Mouse (Mus musculus) hindlimb bud, embryonic 11.5 days (tissue): ENCODE measurements around the gene Pou6f2.

Experiments
- DNase-seq: peaks from one replicate; pipeline ENCODE4 v3.0.0-alpha.2; 2012; ENCODE audit warnings: low read depth, low spot score; ENCODE audit errors: extremely low spot score

Gene Pou6f2

DNA sequence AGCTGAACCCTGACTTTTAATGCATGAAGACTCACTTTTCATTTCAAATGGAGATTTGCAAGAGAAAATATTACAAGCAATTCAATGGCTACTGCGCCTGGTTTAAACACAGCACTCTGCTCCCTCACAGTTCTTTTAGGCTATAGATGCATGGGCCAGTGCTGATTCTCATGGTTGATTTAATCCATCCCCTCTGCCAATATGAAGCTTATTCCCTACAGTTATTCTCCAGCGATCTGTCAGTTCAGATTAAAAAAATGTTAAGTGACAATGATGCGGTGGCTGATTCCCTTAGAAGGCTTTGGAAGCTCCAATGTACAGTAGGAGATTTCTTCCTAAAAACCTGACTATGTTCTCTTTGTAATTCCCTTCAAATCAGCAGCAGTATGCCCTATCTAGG, 144.4 kb downstream of the Pou6f2 start:
- no peak for DNase-seq

DNA sequence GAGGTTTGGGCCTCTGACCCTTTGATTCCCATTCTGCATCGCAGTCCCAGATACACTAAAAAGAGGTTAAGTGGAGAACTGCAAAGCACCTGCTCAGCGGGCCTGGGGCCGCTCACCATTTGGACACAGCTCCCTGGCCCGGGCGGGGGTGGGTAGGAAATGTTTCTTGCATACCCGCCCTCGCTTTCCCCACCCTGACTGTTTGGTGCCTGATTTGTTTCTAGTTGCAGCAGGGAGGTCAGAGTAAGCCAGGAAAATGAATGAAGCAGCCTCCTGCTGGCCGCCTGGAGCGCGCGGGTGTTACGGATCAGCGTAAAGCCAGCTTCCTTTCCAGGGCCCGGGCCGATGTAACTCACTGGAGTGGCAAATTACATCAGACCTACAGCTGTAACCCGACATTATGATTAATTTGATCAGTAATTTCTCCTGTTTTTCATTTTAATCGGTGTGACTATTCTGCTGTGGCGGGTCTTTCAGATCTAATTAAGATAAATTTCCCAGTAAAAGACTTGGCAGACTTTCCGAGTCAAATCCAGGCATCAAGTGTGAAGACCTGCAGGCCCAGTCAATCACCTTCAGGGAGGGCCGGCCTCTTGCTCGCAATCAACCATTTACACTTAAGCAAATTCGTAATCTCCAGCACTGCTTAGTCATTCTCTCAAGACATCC, 178.8 kb downstream of the Pou6f2 start:
- no peak for DNase-seq

DNA sequence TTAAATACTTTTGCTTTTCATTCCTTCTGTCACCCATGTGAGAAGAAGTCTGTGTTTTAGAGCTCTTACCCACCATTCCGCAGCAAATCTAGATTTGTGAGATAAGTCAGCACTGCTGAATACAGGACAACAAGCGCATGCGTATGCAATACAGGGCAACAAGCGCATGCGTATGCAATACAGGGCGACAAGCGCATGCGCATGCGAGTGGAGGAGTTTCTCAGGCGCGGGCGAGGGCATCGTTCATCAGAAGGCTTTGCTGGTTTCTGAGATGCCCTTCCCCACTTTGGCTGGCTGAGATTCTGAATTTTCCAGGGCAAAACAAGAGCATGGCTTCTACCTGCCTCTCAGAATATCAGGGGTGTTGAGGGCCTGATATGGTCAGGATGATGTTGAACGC, 186.2 kb downstream of the Pou6f2 start:
- no peak for DNase-seq

DNA sequence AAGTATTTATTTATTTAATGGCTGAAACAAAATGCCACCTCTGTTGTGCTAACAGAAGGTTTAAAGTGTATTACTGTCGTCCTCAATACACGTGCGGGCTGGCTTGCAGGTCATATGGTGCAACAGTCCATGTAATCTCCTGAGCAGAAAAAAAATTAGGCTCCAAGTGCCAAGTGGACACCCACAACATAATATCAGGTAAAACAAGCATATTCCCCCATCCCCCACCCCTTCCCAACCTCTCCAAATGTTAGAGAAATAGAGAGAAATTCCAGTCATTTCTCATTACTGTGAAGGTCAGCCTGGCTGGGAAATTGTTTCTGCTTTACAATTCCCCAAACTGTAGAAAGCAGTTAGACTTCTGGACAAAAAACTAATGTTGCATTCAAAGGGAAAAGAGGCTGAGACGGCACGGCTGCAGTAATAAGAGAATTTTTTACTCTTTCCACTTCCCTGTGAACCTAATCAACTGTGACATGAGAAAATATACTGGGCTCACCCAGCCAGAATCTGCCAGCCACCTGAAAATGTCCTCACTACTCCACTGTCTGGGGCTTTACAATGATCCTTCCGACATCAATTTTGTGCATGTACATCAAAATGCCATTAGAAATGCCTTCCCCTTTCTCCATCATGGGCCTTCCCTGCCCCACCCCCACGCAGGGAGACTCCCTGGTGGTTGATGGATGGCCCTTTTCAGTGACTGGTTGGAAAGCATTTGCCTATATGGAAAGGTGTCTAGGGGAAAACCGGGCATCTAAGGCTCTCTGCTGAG, 192.8 kb downstream of the Pou6f2 start:
- DNase-seq = no peak

DNA sequence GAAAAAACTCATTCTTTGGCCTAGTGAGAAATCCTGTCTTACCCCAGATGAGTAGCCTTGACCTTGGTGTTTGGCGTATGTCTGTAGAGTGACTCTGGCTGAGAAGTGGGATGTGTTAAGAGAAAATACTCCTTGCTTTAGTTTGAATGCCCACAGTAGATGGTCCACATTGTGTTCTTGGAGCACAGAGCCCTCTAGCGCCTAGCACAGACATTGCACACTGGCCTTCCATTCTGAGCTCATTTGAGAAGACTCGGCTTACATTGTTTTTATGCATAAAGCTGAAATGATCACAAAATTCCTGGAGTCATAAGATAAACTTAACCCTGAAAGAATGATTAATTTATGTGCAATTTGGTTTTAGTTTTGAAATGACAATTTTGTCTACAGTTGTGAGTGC, 223.5 kb downstream of the Pou6f2 start:
- DNase-seq = peak; percentile 22

DNA sequence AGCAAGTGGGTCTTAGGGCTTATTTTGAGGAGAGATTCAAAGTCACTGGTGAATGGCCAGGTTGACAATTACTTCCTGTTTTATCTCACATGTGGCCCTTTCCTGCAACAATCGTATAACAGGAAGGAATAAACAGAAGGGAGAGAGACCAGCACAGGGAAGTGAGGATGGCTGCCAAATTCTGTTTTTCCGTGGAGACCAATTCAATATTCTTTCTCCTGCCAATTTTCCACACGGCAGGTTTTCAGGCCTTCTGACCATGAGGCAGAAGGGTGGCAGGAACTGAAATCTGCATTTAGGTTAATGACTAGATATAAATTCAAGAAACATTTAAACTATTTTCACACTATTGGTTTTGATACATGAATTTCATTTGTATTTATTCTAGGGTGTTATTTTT, 224.5 kb downstream of the Pou6f2 start:
- no peak for DNase-seq

DNA sequence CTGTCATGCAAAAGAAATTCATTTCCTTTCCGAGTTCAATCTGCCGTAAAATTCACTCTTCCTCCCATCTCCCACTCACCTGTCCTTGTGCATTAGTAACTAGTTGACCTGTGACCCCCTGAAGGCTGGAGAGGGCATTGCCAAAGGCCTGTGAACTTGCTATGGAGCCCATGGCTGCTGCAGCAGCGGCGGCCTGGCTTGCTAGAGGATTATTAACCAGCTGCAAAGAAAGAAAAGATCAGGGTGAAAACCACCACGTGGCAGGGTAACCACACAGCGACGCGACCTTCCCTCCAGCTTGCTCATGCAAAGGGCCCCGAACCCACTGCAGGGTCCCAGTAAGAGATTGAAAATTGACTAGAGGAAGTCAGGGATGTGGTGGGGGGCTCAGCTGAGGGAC, 225.2 kb downstream of the Pou6f2 start:
- no peak for DNase-seq

DNA sequence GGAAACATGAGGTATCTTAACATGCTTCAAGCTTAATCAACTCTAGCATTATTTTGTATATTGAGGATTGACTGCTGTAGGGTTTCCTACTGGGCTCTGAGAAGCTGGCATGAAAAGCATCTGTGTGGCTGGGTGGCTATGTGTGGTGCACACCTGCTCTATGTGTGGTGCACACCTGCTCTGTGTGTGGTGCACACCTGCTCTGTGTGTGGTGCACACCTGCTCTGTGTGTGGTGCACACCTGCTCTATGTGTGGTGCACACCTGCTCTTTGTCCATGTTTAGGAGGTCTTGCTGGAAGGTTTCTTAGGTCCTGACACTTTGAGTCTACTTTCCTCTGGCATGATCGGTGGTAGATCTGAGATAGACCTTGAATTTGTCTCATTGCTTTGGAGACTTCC, 233.3 kb downstream of the Pou6f2 start:
- no peak for DNase-seq

DNA sequence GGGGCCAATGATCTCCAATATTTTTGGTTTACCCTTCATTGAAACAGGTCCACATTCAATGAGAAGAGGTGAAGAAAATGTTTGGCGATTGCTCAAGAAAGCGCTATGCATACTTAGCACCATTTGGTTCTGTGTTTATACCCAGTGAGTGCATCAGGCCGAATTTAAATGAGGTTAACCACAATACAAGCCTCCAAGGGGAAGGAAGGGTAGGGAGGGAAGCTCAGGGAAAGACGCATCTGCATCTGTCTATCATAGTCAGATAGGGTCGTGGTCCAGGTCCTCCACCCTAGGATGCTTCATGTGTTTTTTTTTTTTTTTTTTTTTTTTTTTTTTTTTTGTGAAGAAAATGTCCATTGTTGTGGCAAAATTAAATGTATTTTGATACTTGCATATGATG, 236.9 kb downstream of the Pou6f2 start:
- no peak for DNase-seq

DNA sequence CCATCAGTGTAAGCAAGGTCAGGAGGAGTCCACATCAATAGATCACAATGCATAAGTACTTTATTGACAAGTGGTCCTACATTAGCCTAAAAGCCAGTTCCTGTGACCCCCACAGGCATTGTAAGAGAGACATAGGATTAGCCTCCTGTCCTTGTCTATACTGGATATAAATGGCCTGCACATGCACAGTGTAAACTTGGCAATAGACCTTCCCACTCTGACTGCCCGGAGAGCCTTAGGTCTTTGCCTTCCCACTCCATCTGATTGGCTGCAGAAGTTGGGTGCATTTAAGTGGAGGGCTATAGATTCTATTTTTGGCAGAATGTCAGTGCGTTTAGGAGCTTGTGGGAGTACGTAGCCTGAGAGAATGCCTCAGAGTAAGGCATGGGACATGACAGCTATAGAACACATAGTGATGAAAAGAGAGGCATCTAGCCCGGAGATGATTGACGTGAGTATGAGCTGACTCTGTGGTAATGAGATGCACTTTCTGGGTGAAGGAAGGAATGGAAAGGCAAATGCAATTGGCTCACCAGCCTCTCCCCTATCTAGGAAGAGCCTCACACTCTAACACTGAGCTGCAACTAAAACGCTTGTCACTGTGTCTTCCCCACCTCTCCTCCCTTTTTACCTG, 243.4 kb downstream of the Pou6f2 start:
- no peak for DNase-seq

DNA sequence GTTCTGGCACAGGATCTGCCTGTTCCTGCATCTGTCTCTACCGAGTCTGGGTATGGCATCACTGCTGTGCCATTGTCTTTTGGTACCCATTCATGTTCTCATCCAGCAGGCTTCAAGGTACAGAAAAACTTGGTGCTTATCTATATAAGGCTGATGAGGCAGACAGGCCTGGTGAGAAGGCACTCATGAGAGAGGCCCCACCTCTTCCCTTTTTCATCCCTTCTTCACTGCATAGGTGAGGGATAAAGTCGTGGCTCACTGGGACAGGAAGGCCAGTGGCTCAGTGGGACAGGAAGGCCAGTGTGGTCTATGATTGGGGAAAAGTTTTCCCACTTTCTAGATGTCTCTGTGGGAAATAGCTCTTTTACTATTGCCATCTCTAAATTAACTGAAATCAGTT, 263.8 kb downstream of the Pou6f2 start:
- DNase-seq = no peak

DNA sequence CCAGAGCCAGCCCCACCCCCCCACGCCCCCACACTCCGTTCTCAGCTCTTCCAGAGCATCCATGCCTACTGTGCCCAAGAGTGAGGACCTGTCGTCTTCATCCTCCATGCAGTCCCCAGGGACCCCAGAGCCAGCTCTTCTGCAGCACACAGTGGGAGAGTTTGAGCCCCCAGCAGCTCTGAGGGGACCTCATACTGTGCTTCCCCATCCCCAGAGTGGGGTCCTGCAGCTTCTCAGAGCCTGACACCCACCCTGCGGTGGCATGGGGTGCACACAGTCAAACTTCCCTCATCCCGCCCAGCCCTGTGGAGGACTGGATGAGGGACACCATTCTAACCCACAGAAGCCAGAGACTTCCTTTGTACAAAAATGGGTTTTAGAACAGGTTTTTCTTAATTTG, 264.3 kb downstream of the Pou6f2 start:
- DNase-seq = no peak

DNA sequence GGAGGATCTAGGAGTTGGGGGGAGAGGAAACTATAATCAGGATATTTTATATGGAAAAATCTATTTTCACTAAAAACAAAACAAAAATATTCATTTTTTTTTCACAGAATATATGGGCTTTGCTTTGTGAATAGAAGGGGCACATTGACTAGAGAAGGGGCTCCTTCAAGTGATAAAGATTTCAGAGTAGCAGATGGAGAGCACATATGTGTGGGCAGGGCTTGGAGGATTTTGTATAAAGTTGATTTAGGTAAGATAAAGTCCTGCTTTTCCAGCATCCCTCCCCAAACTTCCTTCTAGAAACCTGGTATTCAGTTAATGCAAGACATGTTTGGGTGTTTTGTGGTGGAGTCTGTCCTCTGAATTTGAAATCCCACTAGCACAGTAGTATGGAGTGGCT, 266.2 kb downstream of the Pou6f2 start:
- DNase-seq = no peak

DNA sequence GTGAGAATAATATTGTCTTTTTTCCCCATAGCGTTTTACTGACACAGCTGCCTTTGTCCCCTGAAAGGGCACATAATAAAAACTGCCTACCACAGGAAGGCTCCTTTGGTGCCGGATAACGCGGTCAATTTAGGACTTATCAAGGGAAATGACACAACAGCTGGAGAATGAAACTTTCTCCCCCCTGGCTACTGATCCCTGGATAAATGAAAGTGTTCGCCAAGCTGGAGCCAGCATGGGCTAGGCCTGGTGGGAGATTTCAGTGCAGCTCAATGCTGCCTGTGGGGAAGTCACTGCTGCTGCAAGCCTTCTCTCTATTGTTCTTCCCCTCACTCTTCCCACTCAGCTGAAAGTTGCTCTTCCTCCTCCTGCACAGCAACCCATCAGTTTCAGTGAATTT, 267.8 kb downstream of the Pou6f2 start:
- DNase-seq = no peak

DNA sequence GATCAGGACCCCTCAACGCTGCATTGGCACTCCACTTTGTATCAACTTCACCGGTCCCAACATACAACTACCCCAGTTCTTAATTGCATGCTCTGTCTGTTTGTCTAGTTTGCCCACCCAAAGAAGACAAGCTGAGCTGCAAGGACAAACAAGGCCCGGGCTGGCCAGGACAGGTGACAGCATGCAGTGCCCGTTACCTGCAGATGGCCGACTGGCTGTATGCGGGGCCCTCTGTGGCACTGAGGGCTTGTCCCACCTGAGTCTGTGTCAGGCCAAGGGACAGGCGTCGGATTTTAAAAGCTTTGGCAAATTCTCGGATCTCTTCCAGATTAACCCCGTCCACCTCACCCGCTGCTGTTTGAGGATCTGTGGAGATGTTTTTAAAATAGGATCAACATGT, 268.7 kb downstream of the Pou6f2 start:
- no peak for DNase-seq

DNA sequence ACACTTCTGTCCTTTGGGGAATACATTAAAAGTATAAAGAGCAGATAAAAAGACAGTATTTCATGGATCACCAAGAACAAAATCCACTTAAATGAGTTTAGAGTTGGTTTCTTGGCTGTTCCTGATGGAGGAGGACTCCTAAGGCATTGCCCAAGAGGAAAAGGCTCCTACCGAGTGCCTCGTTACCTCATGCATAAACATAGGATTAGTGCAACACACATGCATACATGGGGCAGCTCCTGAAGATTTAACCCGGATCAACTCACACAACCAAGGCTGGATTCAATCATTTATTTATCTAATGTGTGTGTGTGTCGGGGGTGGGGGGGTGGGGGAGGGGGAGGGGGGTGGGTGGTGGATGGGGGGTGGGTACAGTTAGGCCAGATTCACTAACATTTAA, 269.4 kb downstream of the Pou6f2 start:
- no peak for DNase-seq

DNA sequence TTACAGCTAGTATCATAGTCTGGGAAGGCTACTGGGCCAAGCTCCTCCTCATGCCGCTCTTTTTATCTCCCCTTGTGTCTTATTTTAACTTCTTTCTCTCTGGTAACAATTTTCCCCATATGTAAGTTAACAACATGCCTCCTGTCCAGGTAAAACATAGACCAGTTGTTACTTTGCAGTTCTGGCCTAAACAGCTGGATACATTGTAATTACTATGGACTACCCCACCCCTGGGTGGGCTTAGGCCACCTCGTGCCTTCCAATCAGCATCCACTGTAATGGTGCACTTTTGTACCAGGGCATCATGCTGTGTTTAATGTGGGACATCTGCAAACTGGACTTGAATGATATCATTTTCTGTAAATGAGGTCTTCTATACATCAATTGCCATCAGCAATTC, 271.4 kb downstream of the Pou6f2 start:
- no peak for DNase-seq

DNA sequence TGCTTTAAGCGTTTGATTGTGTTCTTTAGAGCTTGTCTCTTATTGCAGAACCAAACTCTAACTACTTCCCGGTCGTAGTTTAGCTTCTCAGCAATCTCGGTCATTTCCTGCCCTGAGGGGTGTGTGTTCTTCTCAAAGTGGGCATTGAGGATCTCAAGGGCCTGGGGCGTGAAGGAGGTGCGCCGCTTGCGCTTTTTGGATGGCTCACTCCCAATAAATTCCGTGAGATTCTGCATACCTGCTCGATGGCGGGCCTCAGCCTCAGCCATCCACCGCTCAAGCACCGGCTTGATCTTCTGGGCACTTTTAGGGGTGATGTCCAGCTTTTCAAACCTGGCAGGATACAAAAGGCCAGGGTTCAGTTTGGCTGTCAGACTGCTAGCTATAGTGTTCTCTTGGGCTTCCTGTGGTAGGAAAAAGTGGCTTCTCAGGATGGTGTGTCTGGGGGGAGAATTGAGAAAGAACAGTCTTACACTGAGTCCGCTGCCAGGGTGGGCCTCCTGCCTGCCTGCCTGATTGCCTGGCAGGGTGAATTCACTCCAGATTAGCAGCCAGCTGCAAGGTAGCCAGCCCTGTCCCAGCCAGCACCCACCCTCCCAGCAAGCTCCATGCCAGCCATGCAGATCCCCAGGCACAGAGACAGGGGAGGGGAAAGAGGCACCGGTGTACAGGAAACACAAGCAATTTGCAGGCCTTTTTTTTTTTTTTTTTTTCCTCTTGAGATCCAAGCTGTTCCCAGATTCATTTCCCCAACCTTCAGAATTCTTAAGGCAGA, 272.1 kb downstream of the Pou6f2 start:
- no peak for DNase-seq

DNA sequence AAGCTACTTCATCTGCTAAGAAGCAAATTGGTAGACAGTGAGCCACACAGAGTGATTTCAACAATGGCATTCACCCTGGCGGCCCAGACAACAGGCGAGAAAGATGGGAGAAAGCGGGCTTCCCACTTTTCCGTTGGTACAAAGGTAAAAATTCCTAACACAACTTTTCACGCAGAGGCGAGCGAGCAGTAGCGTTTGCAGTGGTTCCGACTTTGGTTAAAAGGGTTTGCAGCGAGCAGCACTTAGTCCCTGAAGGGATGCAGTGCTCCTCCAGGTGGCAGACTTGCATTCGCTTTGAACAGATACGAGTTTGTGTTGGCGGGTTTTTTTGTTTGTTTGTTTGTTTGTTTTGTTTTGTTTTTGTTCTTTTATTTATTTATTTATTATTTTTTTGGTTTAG, 273.1 kb downstream of the Pou6f2 start:
- DNase-seq = peak; percentile 20

DNA sequence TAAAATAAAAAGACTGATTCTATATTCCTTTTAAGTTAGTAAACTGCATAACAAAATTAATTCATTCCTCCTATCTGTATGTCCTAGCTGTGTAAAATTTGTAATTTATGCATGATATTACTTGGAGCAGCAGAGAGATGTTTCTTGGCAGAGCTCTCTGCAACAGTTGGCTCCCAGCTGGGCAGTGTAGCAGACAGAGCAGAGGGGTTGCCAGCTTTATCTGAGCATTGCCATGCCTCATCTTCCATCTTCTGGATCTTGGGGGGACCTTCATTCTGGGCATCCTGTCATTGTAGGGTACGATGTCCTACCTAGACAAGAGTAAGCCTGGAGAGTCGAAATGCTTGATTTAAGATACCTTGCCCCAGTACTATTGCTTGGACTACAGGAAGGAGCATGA, 277.1 kb downstream of the Pou6f2 start:
- DNase-seq = no peak

DNA sequence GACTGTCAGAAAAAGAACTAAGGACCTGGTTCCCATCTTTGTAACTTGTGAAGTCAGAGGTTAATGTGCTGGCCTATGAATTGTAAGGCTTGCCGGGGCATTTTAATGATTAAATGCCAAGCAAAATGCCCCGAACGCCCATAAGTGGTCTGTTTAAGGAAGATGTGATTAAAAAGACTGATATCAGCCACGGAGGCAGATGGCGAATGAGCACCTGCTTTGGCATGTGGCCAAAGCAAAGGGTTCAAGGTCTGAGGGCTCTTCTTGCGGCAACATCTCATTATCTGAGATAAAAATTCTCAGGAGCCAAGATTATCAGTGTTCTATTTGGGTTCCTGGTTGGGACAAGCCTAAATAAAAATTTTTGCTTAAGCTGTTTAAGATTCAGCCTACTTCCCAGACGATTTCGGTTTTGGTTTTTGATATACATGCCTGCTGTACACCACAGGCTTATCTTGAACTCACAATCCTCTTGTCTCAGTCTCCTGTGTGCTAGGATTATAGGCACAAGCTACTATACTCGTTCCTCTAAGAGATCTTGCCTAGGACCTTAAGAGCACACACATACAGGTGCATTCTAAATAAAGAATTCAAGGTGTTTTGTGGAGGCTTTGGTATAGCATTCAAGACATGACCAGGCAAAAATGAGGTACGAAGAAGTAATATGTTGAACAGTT, 315.9 kb downstream of the Pou6f2 start:
- DNase-seq = no peak
